Mouse (Mus musculus) G1E (cell line): Measurements from ENCODE around the gene Tnrc6c.

Source experiments
- CTCF ChIP-seq: IDR thresholded peaks from 2 replicates; pipeline ENCODE4 v1.5.1; 2012; ENCODE audit warnings: low read depth, low read length, inconsistent platforms, mixed read lengths
- GATA1 ChIP-seq: IDR thresholded peaks from 2 replicates; pipeline ENCODE4 v1.6.1; 2012; ENCODE audit warnings: borderline replicate concordance, low read length, inconsistent platforms, mixed read lengths

DNA sequence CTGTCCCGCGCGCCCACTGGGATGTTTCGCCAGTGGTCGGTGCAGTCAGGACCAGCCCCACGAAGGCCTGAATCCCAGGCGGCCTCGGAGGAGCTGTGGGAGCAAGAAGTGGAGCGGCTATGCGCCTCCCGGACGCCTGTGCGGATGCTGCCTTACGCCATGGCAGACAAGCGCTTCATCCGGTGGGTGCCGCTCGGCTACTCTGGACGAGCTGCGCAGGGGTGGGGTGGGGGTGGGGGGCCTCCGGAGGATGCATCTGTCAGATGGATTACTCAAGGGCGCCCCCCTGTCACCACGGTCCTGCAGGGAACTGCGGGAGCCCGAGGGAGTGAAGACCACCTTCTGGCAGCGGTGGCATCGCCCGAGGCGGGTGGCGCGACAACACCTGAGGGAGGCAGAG, 129.0 kb downstream of the Tnrc6c start:
- TF ChIP-seq CTCF: peak; percentile 20; the same call in 1 of the 2 replicates
- no peak for TF ChIP-seq GATA1
